Mouse (Mus musculus): ENCODE measurements around the gene Psapl1. TPM values are rescaled to one million over a fixed set of nuclear protein-coding genes. Genes with fewer than 3 reads are reported as not detected.

Gene Psapl1
- total and polyA plus RNA-seq, 3 experiments = not detected

DNA sequence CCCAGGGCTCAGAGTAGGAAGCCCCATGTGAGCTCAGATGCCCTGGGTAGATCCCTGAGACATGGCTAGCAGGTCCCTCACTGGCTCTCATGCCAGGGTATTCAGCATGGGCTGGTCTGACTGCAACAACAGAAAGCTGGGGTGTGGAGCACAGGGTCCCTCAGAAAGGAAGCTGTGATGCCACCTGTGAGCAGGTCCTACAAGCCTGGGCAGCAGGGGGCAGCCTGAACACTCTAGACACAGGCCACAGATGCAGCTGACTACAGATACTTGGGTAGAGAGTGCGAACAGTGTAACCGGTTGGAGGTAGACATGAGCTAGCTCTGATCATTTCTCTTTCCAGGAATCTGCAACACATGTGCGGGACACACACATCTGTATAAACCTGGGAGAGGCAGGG lies 11.9 kb upstream of the Psapl1 start:
- Histone ChIP-seq H3K4me2 (ENCODE audit: insufficient read depth, low read depth, poor library complexity, severe bottlenecking) (no peak overlapping the region), H3K36me3 (replicated peaks in 1 of 2; ENCODE audit: control insufficient read depth in 1 of 2, insufficient read depth in 1 of 2, low read length in 1 of 2) (no peaks in the 10 kb centered on the region), H3K79me2 (replicated peaks; ENCODE audit: control insufficient read depth, extremely low read depth, insufficient read depth, poor library complexity, severe bottlenecking) (no peaks in the 10 kb centered on the region), H3K4me3 (replicated peaks in 1 of 3; ENCODE audit: low read depth in 2 of 3, low read length in 2 of 3, poor library complexity in 1 of 3) (no peak overlapping the region), H3K9me3 (replicated peaks; ENCODE audit: low read length) (no peaks in the 10 kb centered on the region), H3K9ac (ENCODE audit: insufficient read depth, low read depth) (no peak overlapping the region), H3K27me3 (replicated peaks) (peaks cover 92% of the 10 kb centered on the region), H3K27ac (ENCODE audit: insufficient read depth, low read depth) (no peak overlapping the region), H3K4me1 (ENCODE audit: control insufficient read depth in 1 of 2, insufficient read depth in 2 of 2) (peaks cover 4 to 12% of the 10 kb centered on the region in 2 experiments; a peak in 3 of 4 replicates)
- TF ChIP-seq MXI1 (IDR thresholded peaks at IDR 0.05; ENCODE audit: low read depth, low read length) (no peak), RAD21 (IDR thresholded peaks at IDR 0.05; ENCODE audit: low read depth, low read length) (peak; percentile 51), IRF4 (IDR thresholded peaks at IDR 0.05; ENCODE audit: low read depth, low read length) (no peak), NRF1 (IDR thresholded peaks at IDR 0.05; ENCODE audit: low read depth, low read length) (no peak), GABPA (IDR thresholded peaks at IDR 0.05; ENCODE audit: insufficient replicate concordance, low read depth, low read length) (no peak), JUND (conservative IDR thresholded peaks at IDR 0.05; ENCODE audit: low read depth, low read length) (no peak), MEF2A (IDR thresholded peaks at IDR 0.05; ENCODE audit: borderline replicate concordance, low read depth, low read length) (no peak), CTCF (conservative IDR thresholded peaks at IDR 0.05 in 1 of 2, IDR thresholded peaks at IDR 0.05 in 1 of 2; ENCODE audit: low read depth in 2 of 2, low read length in 2 of 2) (peak in 1 of 2 experiments; percentile 60; a peak in 2 of 4 replicates), ZNF384 (IDR thresholded peaks at IDR 0.05; ENCODE audit: low read depth, low read length) (no peak), CHD2 (IDR thresholded peaks at IDR 0.05; ENCODE audit: low read length) (no peak), PAX5 (IDR thresholded peaks at IDR 0.05; ENCODE audit: low read length) (no peak), USF2 (conservative IDR thresholded peaks at IDR 0.05; ENCODE audit: low read depth, low read length) (no peak), NELFE (IDR thresholded peaks at IDR 0.05; ENCODE audit: low read depth, low read length) (no peak), ZC3H11A (IDR thresholded peaks at IDR 0.05; ENCODE audit: low read depth, low read length) (0 out of 2 replicates have a peak, but pooled peaks have one; percentile 2), BHLHE40 (IDR thresholded peaks at IDR 0.05; ENCODE audit: low read depth, low read length) (no peak), POLR2AphosphoS2 (IDR thresholded peaks at IDR 0.05; ENCODE audit: low read depth, low read length) (no peak), MAZ (IDR thresholded peaks at IDR 0.05; ENCODE audit: low read depth, low read length) (no peak), E2F4 (IDR thresholded peaks at IDR 0.05; ENCODE audit: insufficient replicate concordance, low read depth, low read length) (no peak), SIN3A (IDR thresholded peaks at IDR 0.05; ENCODE audit: low read length) (no peak), ZKSCAN1 (IDR thresholded peaks at IDR 0.05; ENCODE audit: borderline replicate concordance, low read depth, low read length) (no peak), TCF12 (IDR thresholded peaks at IDR 0.05; ENCODE audit: low read depth, low read length) (no peak), ETS1 (conservative IDR thresholded peaks at IDR 0.05; ENCODE audit: low read depth, low read length) (no peak), MYC (IDR thresholded peaks at IDR 0.05; ENCODE audit: low read depth, low read length) (no peak), SMC3 (IDR thresholded peaks at IDR 0.05; ENCODE audit: low read depth, low read length) (peak; percentile 63), UBTF (IDR thresholded peaks at IDR 0.05; ENCODE audit: low read depth, low read length) (no peak), EP300 (IDR thresholded peaks at IDR 0.05; ENCODE audit: low read length) (no peak), JUN (IDR thresholded peaks at IDR 0.05; ENCODE audit: insufficient read depth, low read depth, low read length) (no peak), TBP (conservative IDR thresholded peaks at IDR 0.05; ENCODE audit: low read depth, low read length) (no peak), ELF1 (IDR thresholded peaks at IDR 0.05; ENCODE audit: low read depth, low read length) (no peak), KAT2A (IDR thresholded peaks at IDR 0.05; ENCODE audit: insufficient replicate concordance, low read length) (no peak)
- peak; percentile 6 for DNase-seq (ENCODE audit: extremely low read depth)
- in situ Hi-C loops (cut with MboI; ENCODE audit: low pct_ligation_motif_present, low pct_unique_long_range_greater_than_20kb, low sequenced_read_pairs) (no loop called here), dilution Hi-C loops (cut with MboI; ENCODE audit: extremely low pct_ligation_motif_present, extremely low pct_unique_long_range_greater_than_20kb, low sequenced_read_pairs) (no loop called here)
